Mouse (Mus musculus): ENCODE data around the gene Drd3. TPM values are rescaled to one million over a fixed set of nuclear protein-coding genes. Genes with fewer than 3 reads are reported as not detected.

Drd3 gene
- polyA plus RNA-seq (2012; rRNA removed): not detected in 2 replicates

- Histone ChIP-seq H3K4me1 (ENCODE audit: control insufficient read depth, insufficient read depth, low read length) (no peaks in the 10 kb centered on the region), H3K4me3 (replicated peaks; ENCODE audit: extremely low read depth, low read depth, low read length) (no peak within 1 kb of the TSS)
- no peak for DNase-seq
- TF ChIP-seq CTCF (IDR thresholded peaks at IDR 0.05; ENCODE audit: insufficient read depth, low read length): no peak
- no peak for TF ChIP-seq POLR2A (IDR thresholded peaks at IDR 0.05; ENCODE audit: borderline replicate concordance, extremely low read depth, low read depth, low read length)
- 4% methylated on average over 7 of the region's 7 CpGs for WGBS
These were observed at the start of gene Drd3 for GRCm38 (mm10) chr16:43753751-43754150. Drd3 (plus strand) TSS chr16:43754026.

GRCm38 (mm10) chr16:43708335-43709061 lies 45.3 kb upstream of the Drd3 start:
- H3K4me3 ChIP-seq (replicated peaks; ENCODE audit: extremely low read depth, low read depth, low read length): no peak overlapping the region

GRCm38 (mm10) chr16:43709062-43709413 lies 44.8 kb upstream of the Drd3 start:
- TF ChIP-seq POLR2A (IDR thresholded peaks at IDR 0.05; ENCODE audit: borderline replicate concordance, extremely low read depth, low read depth, low read length) (no peak), CTCF (IDR thresholded peaks at IDR 0.05; ENCODE audit: insufficient read depth, low read length) (no peak)
- WGBS: 33% methylated on average over 15 of the region's 15 CpGs
- H3K4me3 ChIP-seq (replicated peaks; ENCODE audit: extremely low read depth, low read depth, low read length): peak overlapping the region; percentile 2
- H3K4me1 ChIP-seq (ENCODE audit: control insufficient read depth, insufficient read depth, low read length): peaks cover 3% of the 10 kb centered on the region; the same call in 1 of the 2 replicates
- no peak for DNase-seq

More at GRCm38 (mm10) chr16:43708335-43709061, 45.3 kb upstream of the Drd3 start:
- 47% methylated on average over 13 of the region's 13 CpGs for WGBS
- TF ChIP-seq CTCF (IDR thresholded peaks at IDR 0.05; ENCODE audit: insufficient read depth, low read length) (no peak), POLR2A (IDR thresholded peaks at IDR 0.05; ENCODE audit: borderline replicate concordance, extremely low read depth, low read depth, low read length) (no peak)
- DNase-seq: no peak
- peaks cover 3% of the 10 kb centered on the region; the same call in 1 of the 2 replicates for H3K4me1 ChIP-seq (ENCODE audit: control insufficient read depth, insufficient read depth, low read length)

- DNase-seq: no peak
- 24% methylated on average over 9 of the region's 9 CpGs for WGBS
- TF ChIP-seq POLR2A (IDR thresholded peaks at IDR 0.05; ENCODE audit: borderline replicate concordance, extremely low read depth, low read depth, low read length) (no peak), CTCF (IDR thresholded peaks at IDR 0.05; ENCODE audit: insufficient read depth, low read length) (no peak)
- Histone ChIP-seq H3K4me3 (replicated peaks; ENCODE audit: extremely low read depth, low read depth, low read length) (peak overlapping the region; percentile 43), H3K4me1 (ENCODE audit: control insufficient read depth, insufficient read depth, low read length) (peaks cover 3% of the 10 kb centered on the region; the same call in 1 of the 2 replicates)
These were observed 44.2 kb upstream of the Drd3 start for GRCm38 (mm10) chr16:43709432-43710133.

GRCm38 (mm10) chr16:43710134-43710475 lies 43.7 kb upstream of the Drd3 start:
- 33% methylated on average over 6 of the region's 6 CpGs for WGBS
- Histone ChIP-seq H3K4me1 (ENCODE audit: control insufficient read depth, insufficient read depth, low read length) (peaks cover 3% of the 10 kb centered on the region; the same call in 1 of the 2 replicates), H3K4me3 (replicated peaks; ENCODE audit: extremely low read depth, low read depth, low read length) (no peak overlapping the region)
- no peak for DNase-seq
- TF ChIP-seq CTCF (IDR thresholded peaks at IDR 0.05; ENCODE audit: insufficient read depth, low read length) (no peak), POLR2A (IDR thresholded peaks at IDR 0.05; ENCODE audit: borderline replicate concordance, extremely low read depth, low read depth, low read length) (no peak)

GRCm38 (mm10) chr16:43710651-43711050 lies 43.2 kb upstream of the Drd3 start:
- no peak for DNase-seq
- 47% methylated on average over 11 of the region's 11 CpGs for WGBS
- TF ChIP-seq POLR2A (IDR thresholded peaks at IDR 0.05; ENCODE audit: borderline replicate concordance, extremely low read depth, low read depth, low read length): no peak
- no peak for TF ChIP-seq CTCF (IDR thresholded peaks at IDR 0.05; ENCODE audit: insufficient read depth, low read length)
- Histone ChIP-seq H3K4me1 (ENCODE audit: control insufficient read depth, insufficient read depth, low read length) (peaks cover 3% of the 10 kb centered on the region; the same call in 1 of the 2 replicates), H3K4me3 (replicated peaks; ENCODE audit: extremely low read depth, low read depth, low read length) (no peak overlapping the region)

GRCm38 (mm10) chr16:43711361-43711760 lies 42.5 kb upstream of the Drd3 start:
- DNase-seq: no peak
- 86% methylated on average over 7 of the region's 7 CpGs for WGBS
- no peak overlapping the region for H3K4me3 ChIP-seq (replicated peaks; ENCODE audit: extremely low read depth, low read depth, low read length)
- no peak for TF ChIP-seq CTCF (IDR thresholded peaks at IDR 0.05; ENCODE audit: insufficient read depth, low read length)
- TF ChIP-seq POLR2A (IDR thresholded peaks at IDR 0.05; ENCODE audit: borderline replicate concordance, extremely low read depth, low read depth, low read length): no peak
- peaks cover 3% of the 10 kb centered on the region; the same call in 1 of the 2 replicates for H3K4me1 ChIP-seq (ENCODE audit: control insufficient read depth, insufficient read depth, low read length)

- no peaks in the 10 kb centered on the region for H3K4me1 ChIP-seq (ENCODE audit: control insufficient read depth, insufficient read depth, low read length)
- TF ChIP-seq POLR2A (IDR thresholded peaks at IDR 0.05; ENCODE audit: borderline replicate concordance, extremely low read depth, low read depth, low read length): no peak
- TF ChIP-seq CTCF (IDR thresholded peaks at IDR 0.05; ENCODE audit: insufficient read depth, low read length): peak; percentile 4; the same call in 1 of the 2 replicates
- no peak overlapping the region for H3K4me3 ChIP-seq (replicated peaks; ENCODE audit: extremely low read depth, low read depth, low read length)
- 68% methylated on average over 3 of the region's 3 CpGs for WGBS
- DNase-seq: no peak
These were observed 29.4 kb upstream of the Drd3 start for GRCm38 (mm10) chr16:43724444-43724843.

- WGBS: 71% methylated on average over 8 of the region's 8 CpGs
- no peak for DNase-seq
- Histone ChIP-seq H3K4me3 (replicated peaks; ENCODE audit: extremely low read depth, low read depth, low read length) (no peak overlapping the region), H3K4me1 (ENCODE audit: control insufficient read depth, insufficient read depth, low read length) (no peaks in the 10 kb centered on the region)
- no peak for TF ChIP-seq CTCF (IDR thresholded peaks at IDR 0.05; ENCODE audit: insufficient read depth, low read length)
- no peak for TF ChIP-seq POLR2A (IDR thresholded peaks at IDR 0.05; ENCODE audit: borderline replicate concordance, extremely low read depth, low read depth, low read length)
These were observed 24.2 kb upstream of the Drd3 start for GRCm38 (mm10) chr16:43729506-43730221.

All from lung, adult 2 months (tissue).